Mouse (Mus musculus): ENCODE data around the gene Hus1b. TPM values are rescaled to one million over a fixed set of nuclear protein-coding genes. Genes with fewer than 3 reads are reported as not detected.

The Hus1b gene
- total RNA-seq, 2 experiments from 2014 or later = 0.27 to 0.71 TPM

- no peak for DNase-seq (ENCODE audit: low spot score in 2 of 2)
- intact Hi-C loops (cut with DNase I) = no loop called here
Measured at GRCm38 (mm10) chr13:30960714-30961113, 13.2 kb upstream of the Hus1b start.

DNA sequence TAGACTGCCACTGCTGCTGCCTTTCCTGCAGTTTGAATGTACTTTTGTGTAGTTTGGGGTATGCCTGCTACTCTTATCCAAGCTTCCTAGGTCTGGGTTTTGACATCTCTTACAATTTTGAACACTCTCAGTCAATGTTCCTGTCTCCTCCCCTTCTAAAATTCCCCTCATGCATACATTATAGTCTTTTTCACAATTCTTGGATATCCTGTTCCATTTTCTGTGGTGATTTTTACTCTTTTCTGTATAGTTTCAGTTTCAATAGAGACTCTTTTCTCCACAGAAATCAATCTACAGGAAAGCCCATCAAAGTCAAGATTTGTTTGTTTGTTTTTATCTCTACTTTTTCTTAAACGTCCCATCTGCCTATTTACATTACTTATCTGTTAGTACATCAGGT, 6.0 kb upstream of the Hus1b start:
- intact Hi-C loops (cut with DNase I) = no loop called here
- no peak for DNase-seq (ENCODE audit: low spot score in 2 of 2)

DNA sequence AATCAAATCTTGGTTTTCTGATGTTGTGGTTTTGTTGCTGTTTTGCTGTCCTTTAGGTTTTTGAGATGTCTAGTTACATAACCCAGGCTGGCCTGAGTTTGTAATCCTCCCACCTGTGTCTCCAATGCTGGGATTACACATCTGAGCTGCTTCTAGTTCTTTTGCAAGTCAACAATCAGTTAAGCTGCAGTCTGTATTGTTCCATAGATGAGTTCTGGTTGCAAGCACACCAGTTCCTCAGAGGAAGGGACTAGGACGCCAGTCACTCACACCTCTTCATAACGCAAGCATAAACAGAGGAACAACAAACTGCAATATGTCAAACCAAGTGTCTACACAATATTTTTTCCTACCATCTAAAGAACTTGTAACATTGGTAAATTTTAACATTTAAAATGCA, 4.5 kb upstream of the Hus1b start:
- DNase-seq (ENCODE audit: low spot score in 2 of 2) = no peak
- intact Hi-C loops (cut with DNase I) = no loop called here

DNA sequence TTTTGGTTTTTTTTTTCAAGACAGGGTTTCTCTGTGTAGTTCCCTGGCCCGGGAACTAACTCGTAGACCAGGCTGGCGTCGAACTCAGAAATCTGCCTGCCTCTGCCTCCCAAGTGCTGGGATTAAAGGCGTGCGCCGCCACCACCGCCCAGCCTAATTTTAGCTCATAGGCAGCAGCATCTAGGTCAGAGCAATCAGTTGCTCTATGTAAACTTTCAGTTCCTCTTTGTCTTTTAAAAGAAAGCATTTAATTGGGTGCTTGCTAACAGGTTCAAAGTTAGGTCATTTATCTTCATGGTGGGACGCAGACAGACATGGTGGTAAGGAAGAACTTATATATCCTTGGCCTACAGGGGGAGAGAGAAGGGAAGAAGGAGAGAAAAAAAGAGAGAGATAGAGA, 1.6 kb upstream of the Hus1b start:
- intact Hi-C loops (cut with DNase I) = no loop called here
- DNase-seq (ENCODE audit: low spot score in 2 of 2) = no peak

DNA sequence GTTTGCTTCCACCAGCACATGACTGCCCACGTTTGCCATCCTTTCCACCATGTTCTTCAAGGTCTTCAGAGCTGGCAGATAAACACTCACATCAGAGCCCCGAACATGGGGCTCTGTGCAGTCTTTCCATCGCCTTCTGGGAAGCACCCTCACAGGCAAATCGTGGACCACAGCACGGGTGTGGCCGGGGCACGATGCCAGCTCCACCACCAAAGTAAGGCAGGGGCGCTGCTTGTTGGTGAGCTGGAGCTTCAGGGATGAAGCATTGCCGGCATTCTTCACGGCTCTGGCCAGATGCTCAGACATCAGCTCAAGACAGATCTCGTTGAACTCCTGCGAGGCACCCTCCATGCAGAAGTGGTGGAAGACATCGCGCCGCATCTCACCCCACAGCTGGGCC, 430 bp downstream of the Hus1b start:
- DNase-seq (ENCODE audit: low spot score in 2 of 2) = no peak
- intact Hi-C loops (cut with DNase I) = no loop called here

GRCm38 (mm10) chr13:30945788-30946187, 1.8 kb downstream of the Hus1b start:
- intact Hi-C loops (cut with DNase I) = no loop called here
- peak in 1 of 2 experiments; percentile 42 for DNase-seq (ENCODE audit: low spot score in 2 of 2)

- DNase-seq (ENCODE audit: low spot score in 2 of 2) = no peak
- intact Hi-C loops (cut with DNase I) = no loop called here
Measured at GRCm38 (mm10) chr13:30932972-30933371, 14.6 kb downstream of the Hus1b start.

GRCm38 (mm10) chr13:30931613-30932012, 15.9 kb downstream of the Hus1b start:
- no peak for DNase-seq (ENCODE audit: low spot score in 2 of 2)
- intact Hi-C loops (cut with DNase I) = no loop called here

- intact Hi-C loops (cut with DNase I) = no loop called here
- no peak for DNase-seq (ENCODE audit: low spot score in 2 of 2)
Measured at GRCm38 (mm10) chr13:30929119-30929518, 18.4 kb downstream of the Hus1b start.

GRCm38 (mm10) chr13:30924269-30924668, 23.3 kb downstream of the Hus1b start:
- intact Hi-C loops (cut with DNase I) = no loop called here
- DNase-seq (ENCODE audit: low spot score in 2 of 2) = no peak

- intact Hi-C loops (cut with DNase I) = no loop called here
- no peak for DNase-seq (ENCODE audit: low spot score in 2 of 2)
Measured at GRCm38 (mm10) chr13:30921914-30922313, 25.6 kb downstream of the Hus1b start.

- no peak for DNase-seq (ENCODE audit: low spot score in 2 of 2)
- intact Hi-C loops (cut with DNase I) = no loop called here
Measured at GRCm38 (mm10) chr13:30913757-30914156, 33.8 kb downstream of the Hus1b start.

GRCm38 (mm10) chr13:30913028-30913427, 34.5 kb downstream of the Hus1b start:
- peak in 1 of 2 experiments; percentile 18 for DNase-seq (ENCODE audit: low spot score in 2 of 2)
- intact Hi-C loops (cut with DNase I) = no loop called here

DNA sequence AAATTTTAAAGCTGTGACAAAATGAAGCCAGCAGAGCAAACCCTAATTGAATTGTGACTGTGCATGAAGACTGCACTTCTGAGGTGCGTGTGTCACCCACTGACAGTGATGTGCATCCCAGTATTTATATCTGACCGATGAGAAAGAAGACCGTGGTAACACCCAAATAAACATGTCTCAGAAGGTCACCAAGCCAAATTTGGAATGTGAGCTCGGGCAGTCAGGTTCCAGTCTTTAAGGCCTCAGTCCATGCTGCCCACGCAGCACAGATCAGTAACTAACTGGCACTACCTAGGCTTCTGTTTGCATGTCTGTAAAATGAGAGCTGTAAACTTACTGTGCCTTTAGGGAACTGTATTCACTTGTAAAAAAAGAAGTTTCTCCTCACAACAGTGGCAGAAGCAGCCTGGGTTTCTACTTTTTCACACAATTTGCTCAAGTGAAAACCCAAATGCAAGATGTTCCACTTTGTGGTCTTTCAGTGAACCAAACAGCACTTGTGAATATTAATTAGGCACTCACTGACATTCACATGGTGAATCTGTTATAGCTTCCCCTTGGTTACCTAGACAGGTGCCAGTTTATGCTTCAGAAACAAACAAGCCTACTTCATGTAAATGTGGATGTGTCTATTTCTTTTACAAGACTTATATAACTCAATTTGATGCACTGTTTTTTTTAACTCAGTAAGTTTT, 35.5 kb downstream of the Hus1b start:
- no peak for DNase-seq (ENCODE audit: low spot score in 2 of 2)
- intact Hi-C loops (cut with DNase I) = no loop called here

GRCm38 (mm10) chr13:30910889-30911288, 36.7 kb downstream of the Hus1b start:
- intact Hi-C loops (cut with DNase I) = no loop called here

GRCm38 (mm10) chr13:30902286-30902685, 45.3 kb downstream of the Hus1b start:
- intact Hi-C loops (cut with DNase I) = loop anchor here (5.0 kb wide), 3 partner anchors 80 to 715 kb away; no protein-coding TSS in a partner anchor
- no peak for DNase-seq (ENCODE audit: low spot score in 2 of 2)

More at GRCm38 (mm10) chr13:30910889-30911288, 36.7 kb downstream of the Hus1b start:
- no peak for DNase-seq (ENCODE audit: low spot score in 2 of 2)

DNA sequence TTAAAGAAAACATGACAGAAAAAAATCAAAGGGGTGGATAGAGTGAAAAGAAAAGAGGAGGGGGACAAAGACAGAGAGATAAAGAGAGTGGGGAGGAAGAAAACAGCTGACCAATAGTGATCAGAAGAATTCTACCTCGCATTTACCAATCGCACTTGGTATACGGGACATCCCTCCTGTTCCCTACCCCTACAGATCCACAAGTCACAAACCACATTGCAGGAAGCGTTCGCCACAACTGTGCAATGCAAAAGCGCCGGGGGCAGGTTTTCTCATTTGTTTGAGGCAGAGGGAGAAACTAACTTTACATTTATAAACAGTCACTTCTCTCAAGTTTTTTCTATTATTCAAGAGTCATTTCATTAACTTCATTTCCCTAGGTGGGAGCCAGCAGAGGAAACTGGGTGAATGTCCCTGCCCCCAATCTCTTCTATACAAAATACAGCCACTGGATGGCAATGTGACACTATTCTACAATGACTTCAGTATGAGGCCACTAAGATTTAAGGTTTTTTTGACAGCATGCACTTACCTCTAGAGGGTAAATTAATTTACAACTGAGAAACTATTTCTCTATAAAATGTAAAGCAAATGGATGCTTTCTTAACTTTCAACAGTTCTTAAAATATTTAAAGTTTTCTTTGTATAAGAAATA, 46.0 kb downstream of the Hus1b start:
- intact Hi-C loops (cut with DNase I) = loop anchor here (5.0 kb wide), 3 partner anchors 81 to 716 kb away; no protein-coding TSS in a partner anchor
- DNase-seq (ENCODE audit: low spot score in 2 of 2) = peak in 1 of 2 experiments; percentile 27

Data from left cerebral cortex, postnatal 25 days (tissue).